Mouse (Mus musculus): ENCODE measurements around the gene Prss29. TPM values are rescaled to one million over a fixed set of nuclear protein-coding genes. Genes with fewer than 3 reads are reported as not detected.

The Prss29 gene
- total RNA-seq (2021): not detected
- long read RNA-seq, experiment 1: 0 reads
- long read RNA-seq, experiment 2: 0 reads

DNA sequence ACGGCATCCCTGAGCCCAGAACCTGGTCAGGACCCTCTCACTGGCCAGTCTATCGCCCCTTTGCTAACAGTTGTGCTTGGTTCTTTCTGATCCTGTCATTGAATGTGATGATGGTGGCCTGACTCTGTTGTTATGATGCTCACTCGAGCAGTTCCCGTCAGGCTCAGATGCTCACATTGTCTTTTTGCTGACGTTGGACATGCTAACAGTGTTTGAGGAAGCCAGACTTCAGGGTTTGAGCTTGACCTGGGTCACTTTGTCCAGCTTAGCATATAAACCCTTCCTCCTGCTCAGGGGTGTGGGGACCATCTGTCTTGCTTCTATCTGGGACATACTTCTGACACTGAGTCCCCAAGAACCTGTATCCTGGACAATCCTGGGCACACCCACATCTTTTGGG is at the start of gene Prss29:
Prss29 (plus strand) TSS at position 301 of the 400 bp plus-strand sequence.
- DNase-seq: no peak

DNA sequence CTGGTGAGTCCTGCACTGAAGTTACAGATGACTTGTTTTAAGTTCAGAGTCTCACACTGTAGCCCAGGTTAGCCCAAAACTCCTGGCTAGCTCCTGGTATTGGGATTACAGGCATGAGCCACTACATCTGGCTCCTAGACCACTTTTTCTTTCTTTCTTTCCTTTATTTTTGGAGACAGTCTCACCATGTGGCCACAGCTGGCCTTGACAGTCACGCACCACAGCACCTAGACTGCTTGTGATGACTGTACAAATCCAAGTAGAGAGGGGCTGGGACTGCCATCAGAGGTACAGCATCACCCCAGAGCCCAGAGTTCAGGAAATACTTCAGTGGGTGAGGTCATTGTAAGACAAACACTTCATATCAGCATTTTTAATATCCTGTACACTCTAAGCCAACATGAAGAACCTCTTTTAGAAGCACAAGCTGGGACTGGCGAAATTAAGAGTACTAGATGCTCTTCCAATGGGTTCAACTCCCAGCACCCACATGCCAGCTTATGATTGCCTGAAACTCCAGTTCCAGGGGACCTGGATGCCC is 47.6 kb upstream of the Prss29 start:
- no peak for DNase-seq

DNA sequence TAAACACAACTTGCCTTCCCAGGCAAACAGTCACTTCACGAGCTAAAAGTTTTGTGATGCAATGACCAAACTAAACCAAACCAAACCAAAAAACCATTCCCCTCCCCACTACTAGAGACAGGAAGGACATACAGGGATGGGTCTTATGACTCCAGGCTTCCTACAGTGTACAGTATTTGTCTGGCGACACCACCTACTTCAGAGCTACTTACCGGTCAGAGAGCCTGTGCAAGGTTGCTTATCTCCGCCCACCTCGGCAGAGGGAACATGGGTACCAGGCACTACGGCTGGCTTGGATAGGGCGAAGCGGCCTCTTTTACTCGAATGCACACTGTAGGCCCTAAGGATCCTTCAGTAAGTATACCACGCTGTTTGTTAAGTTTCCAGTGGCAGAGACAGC is 46.1 kb upstream of the Prss29 start:
- no peak for DNase-seq

DNA sequence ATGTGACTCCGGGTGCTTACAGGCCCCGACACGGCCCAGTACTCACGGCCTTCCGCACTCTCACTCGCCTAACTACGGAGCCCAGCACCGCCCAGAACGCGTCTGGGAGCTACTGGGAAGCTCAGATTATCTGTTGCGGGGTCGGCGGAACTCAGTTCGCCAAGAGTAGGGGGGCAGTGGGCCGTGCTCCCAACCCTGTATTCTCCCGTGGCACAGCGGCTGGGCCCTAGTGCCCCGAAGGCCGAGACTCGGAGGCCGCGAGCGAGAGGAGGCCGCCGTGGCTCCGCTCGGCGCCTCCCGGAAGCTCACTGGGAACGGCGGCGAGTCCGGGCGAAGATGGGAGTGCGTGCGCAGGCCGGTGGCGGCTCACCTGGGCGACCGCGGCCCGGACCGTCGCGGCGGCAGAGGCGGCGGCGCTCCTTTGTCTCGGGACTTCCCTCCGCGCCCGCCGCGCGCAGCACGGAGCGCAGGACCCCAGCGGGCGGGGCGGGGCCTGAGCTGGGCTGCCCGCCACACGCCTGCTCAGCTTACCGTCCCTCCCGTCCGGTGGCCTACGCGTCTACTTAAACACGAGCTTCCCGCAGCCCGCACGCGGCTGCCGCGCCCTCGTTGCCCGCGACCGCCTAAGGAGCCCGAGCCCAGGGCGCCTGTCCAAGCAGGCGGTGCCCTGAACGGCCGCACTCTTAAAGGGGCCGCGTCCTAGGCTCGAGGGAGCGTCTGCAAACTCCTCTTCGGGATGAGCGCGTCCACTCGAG is 45.3 kb upstream of the Prss29 start:
- peak; percentile 82 for DNase-seq

DNA sequence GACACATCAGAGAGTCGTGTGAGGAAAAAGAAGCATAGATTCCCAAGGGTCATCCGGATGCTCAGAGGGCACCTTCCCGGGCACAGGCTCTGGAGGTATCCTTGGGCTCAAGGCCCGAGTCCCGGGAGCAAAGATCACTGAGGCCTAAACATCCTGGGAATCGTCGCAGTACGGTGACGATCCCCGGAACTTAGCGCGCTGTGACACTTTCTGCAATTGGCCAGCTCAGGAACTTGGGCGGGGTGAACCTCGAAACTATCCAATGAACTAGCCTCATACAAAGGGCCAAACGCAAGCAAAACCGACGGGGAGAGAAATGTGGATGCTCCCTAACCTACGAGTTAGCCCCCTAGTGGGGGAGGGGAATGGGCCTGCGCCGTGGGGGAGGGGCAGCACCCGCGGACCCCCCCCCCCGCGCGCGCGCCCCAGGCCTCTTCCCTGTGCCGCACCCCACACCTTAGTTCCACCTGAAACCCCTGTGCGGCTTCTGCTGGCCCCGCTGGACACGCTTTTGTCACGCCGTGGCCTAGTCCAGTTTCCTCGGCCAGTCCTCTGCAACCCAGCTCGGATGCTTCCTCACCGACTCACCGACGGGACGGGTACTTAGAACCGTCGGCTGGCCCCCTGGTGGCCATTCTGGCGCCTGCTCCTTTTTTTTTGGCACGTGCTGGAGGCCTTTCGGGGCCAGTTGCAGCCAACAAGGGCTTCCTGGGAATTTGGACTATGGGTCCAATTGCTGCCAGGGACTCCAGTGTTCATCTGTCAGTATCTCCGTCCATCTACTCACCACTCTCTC is 44.5 kb upstream of the Prss29 start:
- DNase-seq: peak; percentile 88

DNA sequence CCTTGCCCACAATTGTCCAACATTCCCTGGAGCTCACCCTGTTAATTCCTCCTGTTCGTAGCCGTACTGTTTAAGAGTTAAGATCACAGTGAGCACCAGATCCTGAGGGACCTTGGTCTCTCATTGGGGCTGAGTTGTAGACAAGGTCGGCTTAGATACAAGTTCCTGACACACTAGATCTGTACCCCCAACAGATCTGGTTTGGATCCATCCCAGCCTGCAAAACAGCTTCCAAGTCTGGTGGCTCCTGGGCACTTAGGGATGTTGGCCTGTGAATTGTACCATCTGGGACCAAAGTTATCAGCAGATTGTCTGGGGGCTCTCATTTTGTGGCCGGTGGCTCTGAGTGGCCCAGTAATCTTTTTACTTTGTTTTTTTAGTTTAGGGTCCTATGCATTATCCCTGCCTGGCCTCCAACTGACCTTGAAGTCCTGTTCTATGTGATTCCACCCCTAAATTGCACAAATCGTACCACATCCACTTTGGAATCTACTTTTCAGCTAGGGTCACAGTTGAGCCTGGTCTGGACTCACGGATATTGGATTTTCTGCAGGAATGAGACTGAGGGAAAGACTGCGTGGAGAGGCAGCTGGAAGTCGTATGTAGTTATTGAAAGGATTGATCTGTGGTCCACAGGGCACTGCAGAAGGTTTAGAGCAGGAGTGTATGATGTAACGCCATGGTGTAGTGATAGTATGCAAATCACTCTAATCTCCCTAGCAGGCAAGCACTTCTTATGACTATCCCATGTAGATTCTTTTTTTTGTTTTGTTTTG is 43.7 kb upstream of the Prss29 start, which contains the start of gene Ube2i:
Ube2i (minus strand) TSS at position 52 of the 776 bp plus-strand sequence.
- no peak for DNase-seq

DNA sequence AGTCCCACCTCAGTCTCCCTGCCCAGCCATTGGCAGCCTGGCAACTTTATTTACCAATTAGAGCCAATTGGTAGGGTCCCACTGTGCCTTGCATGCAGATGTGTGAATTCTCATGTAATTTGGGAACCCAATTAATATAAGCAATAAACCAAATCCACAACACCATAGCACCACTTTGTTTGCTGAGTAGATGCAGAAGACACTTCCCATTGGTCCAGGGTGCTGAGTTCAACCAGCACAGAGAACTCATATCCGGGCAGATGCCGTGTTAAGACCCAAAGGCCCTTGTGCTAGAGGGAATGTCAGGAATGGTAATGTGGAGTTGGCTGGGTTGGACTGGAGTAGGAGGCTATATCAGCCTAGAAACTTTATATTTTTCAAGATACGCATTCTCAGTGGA is 42.6 kb upstream of the Prss29 start:
- no peak for DNase-seq

DNA sequence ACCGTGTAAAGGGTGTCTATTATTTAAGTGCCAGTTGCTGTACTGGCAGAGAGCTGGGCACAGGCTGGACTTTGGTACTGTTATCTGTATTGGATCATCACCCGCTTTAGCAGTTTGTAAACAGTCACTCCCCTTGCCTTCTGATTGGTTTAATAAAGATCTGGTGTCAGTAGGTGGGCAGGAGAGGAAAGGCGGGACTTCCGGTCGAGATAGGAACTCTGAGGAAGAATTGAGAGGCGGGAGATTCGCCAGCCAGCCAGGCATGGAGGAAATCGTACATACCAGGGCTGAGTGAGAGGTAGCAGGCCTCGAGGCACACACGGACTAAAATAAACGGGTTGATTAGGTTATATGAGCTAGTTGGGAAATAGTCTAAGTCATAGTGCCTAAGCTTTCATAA is 36.3 kb upstream of the Prss29 start:
- DNase-seq: peak; percentile 22

DNA sequence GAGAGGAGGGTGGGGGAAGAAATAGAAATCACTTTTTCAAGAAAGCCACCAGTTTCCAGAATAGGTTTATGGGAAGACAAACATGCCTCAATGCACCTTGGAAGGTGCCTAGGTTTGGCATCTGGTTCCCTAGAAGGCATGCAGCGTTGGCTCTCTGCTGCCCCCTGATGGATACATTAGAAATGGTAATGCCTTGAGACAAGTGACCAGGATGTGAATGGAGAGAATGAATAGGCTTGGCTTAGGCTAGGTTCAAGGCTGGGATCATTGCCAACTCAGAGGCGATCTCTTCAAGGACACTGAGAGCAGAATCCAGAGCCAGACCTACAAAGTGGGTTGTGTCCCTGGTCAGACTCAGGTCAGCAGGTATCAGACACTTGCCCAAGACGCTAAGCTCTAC is 33.4 kb upstream of the Prss29 start:
- peak; percentile 58 for DNase-seq

DNA sequence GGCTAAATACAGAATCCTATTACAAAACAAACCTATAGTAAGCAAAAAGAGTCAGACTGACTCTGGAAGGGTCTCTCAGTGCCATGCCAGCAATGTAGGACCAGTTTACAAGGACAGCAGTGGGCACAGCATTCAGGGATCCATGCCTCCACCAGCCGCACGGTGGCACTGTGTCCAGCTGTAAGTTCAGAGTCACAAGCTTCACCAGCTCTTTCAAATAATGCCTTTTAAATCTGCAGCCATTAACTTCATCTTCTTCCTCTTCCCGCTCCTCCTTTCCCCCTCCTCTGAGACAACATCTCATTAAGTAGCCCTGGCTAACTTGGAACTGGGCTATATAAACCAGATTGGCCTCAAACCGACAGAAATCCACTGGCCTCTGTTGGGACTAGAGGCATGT is 29.6 kb upstream of the Prss29 start:
- peak; percentile 24 for DNase-seq

DNA sequence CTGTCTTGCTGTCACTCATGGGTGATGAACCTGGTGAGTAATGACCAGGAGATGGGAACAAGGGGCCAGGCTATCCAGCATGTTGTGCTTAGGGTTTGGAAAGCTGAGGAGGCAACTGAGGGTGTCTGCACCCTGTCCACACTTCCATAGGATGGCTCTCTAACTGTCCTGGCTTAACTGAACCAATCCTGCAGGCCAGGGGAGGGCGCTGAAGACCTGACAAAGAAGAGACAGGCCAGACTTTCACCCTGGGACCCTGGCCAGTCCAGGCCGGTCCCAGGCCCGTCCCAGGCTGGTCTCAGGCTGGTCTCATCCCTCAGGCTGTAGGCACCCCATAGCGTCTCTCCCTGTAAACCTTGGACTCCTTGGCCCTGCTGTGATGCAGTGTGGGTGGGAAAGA is 28.0 kb upstream of the Prss29 start:
- no peak for DNase-seq

DNA sequence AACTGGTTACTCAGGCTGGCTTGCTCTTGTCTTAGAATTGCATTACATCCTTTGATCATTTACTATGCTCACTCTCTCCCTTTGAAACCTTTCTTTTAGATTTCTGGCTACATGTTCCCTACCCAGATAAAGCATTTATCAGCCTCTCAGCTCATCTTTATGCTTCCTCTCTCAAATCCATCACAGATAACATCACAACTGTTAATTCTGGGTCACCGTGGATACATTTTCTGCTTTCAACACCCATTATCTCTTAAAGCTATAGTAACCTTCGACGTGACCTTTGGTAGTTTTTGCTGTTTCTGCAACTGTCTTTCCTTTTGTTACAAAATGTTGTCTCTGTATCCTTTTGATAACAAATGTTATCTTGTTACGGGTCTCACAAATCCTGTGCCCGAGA is 25.0 kb upstream of the Prss29 start:
- DNase-seq: no peak

DNA sequence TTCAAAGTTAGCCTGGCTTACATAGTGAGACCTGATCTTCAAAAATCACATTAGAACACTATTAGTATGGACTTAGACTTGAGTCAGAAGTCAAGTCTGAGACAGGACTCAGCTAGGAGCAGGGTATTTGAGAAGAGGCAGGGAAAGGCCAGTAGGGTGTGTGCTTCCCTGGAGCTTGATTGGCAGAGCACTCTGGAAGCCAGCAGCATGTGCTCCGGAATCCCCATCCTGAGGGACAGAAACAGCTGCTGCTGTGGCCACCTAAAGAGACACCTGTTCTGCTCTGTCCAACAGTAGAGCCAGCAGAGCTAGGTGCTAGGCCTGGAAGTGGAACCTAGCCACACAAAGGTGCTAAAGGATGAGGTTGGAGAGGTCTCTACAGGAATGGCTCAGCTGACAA is 24.3 kb upstream of the Prss29 start:
- DNase-seq: no peak

DNA sequence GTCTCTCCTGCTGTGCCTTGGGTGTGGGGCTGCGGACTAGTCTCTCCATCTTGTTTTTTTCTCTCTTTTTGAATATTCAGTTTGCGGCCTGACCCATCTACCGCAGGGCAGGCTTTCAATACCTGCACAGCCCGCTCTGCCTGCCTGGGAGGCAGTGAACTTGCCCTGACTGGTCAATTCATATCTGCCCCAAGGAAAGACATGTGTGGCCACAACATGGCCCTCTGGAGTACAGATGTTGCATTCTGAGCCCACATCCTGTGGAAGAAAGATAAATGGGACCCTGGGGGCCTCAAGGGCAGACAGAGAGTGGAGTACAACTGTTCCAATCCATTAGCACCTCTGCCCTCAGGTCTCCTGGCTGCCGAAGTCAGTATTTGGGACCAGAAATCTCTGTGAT is 20.4 kb upstream of the Prss29 start, which contains the start of gene Prss34:
Prss34 (plus strand) TSS at position 301 of the 400 bp plus-strand sequence.
- DNase-seq: no peak

DNA sequence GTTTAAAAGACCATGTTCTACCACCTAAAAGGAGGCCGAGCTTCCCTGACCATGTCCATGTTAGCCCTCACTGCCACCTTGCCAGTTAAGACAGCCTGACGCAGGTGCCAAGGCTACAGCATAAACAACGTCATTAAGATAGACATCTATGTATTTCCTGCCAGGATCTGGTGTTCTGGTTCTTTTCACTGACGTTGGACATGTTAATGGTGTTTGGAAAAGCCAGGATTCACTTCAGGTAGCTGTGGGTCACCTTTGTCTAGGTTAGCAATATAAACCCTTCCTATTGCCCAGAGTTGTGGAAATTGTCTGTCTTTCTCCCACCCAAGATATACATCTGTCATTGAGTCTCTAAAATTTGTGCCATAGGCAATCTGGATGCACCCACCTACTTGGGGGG is 10.1 kb upstream of the Prss29 start, which contains the start of gene Prss28:
Prss28 (plus strand) TSS at position 301 of the 400 bp plus-strand sequence.
- DNase-seq: no peak

DNA sequence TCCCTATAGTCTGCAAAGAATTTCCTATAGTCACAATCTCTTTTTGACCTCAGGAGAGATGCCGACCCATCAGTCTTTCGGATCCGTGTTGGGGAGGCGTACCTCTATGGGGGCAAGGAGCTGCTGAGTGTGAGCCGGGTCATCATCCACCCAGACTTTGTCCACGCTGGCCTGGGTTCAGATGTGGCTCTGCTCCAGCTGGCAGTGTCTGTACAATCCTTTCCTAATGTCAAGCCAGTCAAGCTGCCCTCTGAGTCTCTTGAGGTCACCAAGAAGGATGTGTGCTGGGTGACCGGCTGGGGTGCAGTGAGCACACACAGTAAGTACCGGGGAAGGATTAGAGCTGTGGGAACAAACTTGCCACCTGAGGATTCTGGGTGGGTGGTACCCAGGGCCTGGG is 2.4 kb downstream of the Prss29 start:
- no peak for DNase-seq

DNA sequence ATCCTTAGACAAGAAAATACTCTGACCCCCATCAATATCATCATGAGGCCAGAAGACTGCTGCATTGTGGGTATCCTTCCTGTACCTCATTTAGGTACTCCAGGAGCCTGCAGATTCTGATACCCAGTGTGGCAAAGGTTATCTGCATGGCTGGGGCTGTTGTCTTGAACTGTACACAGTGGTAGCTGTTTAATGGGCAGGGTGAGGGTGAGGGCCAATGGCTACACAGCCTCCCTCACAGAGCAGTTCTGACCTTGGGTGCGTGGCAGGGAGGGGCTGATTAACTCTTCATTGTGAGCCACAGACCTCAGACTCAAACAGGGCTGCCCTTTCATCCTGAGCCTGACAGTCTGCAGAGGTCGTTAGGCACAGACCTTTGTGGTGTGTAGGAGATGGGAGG is 4.5 kb downstream of the Prss29 start:
- no peak for DNase-seq

DNA sequence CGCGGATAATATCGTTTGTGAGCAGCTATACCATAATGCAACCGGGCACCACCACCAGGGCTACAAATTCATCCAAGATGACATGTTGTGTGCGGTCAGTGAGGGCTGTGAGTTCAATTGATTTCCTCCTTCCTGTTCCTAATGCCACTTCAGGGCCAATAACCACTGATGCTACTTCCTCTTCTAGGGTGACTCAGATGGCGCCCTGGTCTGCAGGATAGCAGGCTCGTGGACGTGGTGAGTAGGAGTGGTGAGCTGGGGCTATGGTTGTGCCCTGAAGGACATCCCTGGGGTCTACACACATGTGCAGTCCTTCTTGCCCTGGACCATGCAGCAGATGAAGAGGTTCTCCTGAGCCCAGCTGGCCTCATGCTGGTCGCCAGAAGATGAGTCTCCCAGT is 13.9 kb downstream of the Prss29 start:
- DNase-seq: no peak

DNA sequence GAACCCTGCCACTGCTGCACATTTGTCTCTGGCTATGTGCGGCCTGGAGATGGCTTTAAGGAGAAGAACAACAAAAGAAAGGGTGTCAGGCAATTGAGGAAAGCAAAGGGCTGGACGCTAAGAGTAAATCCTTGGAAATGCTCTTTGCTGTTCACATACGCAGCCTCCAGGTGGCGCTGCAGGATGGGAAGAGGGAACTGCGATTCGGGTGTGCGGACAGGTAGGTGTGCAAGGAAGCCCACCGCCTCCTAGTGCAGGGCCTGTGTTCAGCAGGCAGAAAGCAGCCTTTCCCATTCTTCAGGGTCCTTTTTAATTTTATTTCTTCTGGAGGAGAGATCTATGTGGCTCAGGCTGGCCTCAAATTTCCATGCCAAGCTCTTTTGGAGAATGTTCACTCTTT is 15.5 kb downstream of the Prss29 start:
- peak; percentile 67 for DNase-seq

DNA sequence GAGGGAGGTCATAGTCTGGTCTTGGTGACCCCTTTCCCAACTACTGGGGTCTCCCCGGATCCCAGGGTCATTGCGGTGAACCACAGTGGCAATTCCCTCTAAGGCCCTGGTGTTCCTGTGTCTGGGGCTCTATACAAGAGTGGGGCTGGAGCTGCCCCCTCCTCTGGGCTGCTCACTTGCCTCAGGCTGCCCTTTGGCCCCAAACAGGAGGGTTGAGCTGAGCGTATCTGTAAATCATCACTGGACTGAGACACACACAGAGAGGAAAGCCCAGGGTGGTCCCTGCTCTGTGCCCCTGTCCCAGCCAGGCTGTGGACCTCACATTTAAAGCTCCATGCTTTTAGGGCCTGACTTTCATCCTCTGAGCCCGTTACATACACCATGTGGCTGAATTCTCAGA is 19.8 kb downstream of the Prss29 start:
- no peak for DNase-seq

DNA sequence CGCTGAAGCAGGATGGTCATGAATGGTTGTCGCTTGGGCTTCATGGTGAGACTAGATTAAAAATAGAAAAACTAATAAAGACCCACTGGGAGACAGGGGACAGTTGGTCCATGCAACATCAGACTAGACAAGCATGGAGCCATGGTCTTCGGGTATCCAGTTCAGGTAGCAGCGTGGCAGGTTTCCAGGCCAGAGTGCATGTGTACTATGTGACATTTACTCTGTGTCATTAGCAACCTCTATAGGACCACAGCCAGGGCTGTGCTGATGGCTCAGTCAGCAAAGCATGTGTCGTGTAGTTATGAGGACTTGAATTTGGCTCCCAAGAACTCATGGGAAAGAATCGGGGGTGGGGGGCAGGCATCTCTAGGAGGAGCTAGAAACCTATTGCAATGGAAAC is 21.5 kb downstream of the Prss29 start:
- no peak for DNase-seq

DNA sequence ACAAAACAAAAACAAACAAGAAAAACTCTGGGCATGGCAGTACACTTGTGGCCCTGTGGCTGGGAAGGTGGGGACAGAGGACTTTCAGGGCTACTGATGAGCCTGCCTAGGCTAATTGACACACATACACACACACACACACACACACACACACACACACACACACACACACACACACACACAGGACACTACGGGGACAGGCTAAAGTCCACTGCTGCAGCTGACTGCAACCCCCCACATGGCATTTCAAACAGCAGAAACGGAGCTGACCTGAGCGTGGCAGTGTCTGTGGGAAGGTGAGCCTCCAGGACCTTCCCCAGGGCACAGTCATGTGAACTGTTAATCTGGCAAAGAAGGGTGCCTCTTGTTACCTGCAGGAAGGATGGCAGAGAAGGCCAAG is 23.0 kb downstream of the Prss29 start:
- DNase-seq: no peak

Measured in gastrocnemius, postnatal 10 days (tissue).